Mouse (Mus musculus) gastrocnemius, postnatal 36 days (tissue): ENCODE results near the gene Vps9d1. TPM values are rescaled to one million over a fixed set of nuclear protein-coding genes. Genes with fewer than 3 reads are reported as not detected.
"Not testable (repeated sequence)": the region's sequence is repeated elsewhere in the genome, so short reads cannot be mapped to it uniquely, and the experiment has no call there.

ENCODE experiments used
- DNase-seq, 2 experiments: peaks; one replicate each; pipeline ENCODE4 v3.0.0; 2022
- intact Hi-C: fragments of 180-260 bp; cut with DNase I; formaldehyde crosslinking; loops from one replicate; pipeline ENCODE4 v1.15.1; 2025
- long read RNA-seq, 2 experiments: library from polyadenylated mRNA; stranded (forward); transcript quantifications; one replicate each; pipeline ENCODE4 v2.0.0; 2021
- total RNA-seq, 2 experiments: library from RNA; stranded (reverse); gene quantifications; 2 replicates each; pipeline ENCODE4 v1.2.3; 2021

Vps9d1 gene
- total RNA-seq = 10 to 100 TPM; 16.3 to 17.8 TPM
- long read RNA-seq, experiment 1, partial matches to known transcripts = 3 of 10 reads
- long read RNA-seq, experiment 1, other reads (novel, unspliced or antisense) = 7 of 10 reads
- long read RNA-seq, experiment 2, partial matches to known transcripts = 3 of 17 reads
- long read RNA-seq, experiment 2, other reads (novel, unspliced or antisense) = 10 of 17 reads

GRCm38 (mm10) chr8:123254099-123254885 lies at the start of gene Vps9d1, which contains the start of gene Zfp276:
Gene Vps9d1, minus strand, starts transcription at chr8:123254348.
Gene Zfp276, plus strand, starts transcription at chr8:123254195.
- intact Hi-C loops = no loop called here

GRCm38 (mm10) chr8:123298301-123298700 lies 44.2 kb upstream of the Vps9d1 start:
- intact Hi-C loops = no loop called here
- no peak for DNase-seq

More at GRCm38 (mm10) chr8:123254099-123254885, at the start of gene Vps9d1, which contains the start of gene Zfp276:
- peak; percentile 82 to 84 for DNase-seq

- intact Hi-C loops = no loop called here
Observed at GRCm38 (mm10) chr8:123292785-123293184, 38.6 kb upstream of the Vps9d1 start.

GRCm38 (mm10) chr8:123292281-123292680 lies 38.1 kb upstream of the Vps9d1 start:
- intact Hi-C loops = no loop called here
- DNase-seq = no peak

More at GRCm38 (mm10) chr8:123292785-123293184, 38.6 kb upstream of the Vps9d1 start:
- no peak for DNase-seq

GRCm38 (mm10) chr8:123291716-123292115 lies 37.6 kb upstream of the Vps9d1 start:
- intact Hi-C loops = no loop called here
- no peak for DNase-seq

- intact Hi-C loops = no loop called here
- DNase-seq = no peak
Observed at GRCm38 (mm10) chr8:123290679-123291078, 36.5 kb upstream of the Vps9d1 start.

GRCm38 (mm10) chr8:123290166-123290565 lies 36.0 kb upstream of the Vps9d1 start:
- intact Hi-C loops = no loop called here
- DNase-seq = no peak

- DNase-seq = no peak
- intact Hi-C loops = no loop called here
Observed at GRCm38 (mm10) chr8:123287362-123287761, 33.2 kb upstream of the Vps9d1 start.

- no peak for DNase-seq
- intact Hi-C loops = no loop called here
Observed at GRCm38 (mm10) chr8:123284493-123284892, 30.3 kb upstream of the Vps9d1 start.

GRCm38 (mm10) chr8:123283991-123284390 lies 29.8 kb upstream of the Vps9d1 start:
- intact Hi-C loops = no loop called here
- no peak for DNase-seq

GRCm38 (mm10) chr8:123282994-123283393 lies 28.8 kb upstream of the Vps9d1 start:
- intact Hi-C loops, DNase-seq: not testable (repeated sequence)

GRCm38 (mm10) chr8:123280302-123281094 lies 26.4 kb upstream of the Vps9d1 start:
- no peak for DNase-seq
- intact Hi-C loops = no loop called here

GRCm38 (mm10) chr8:123279828-123280227 lies 25.7 kb upstream of the Vps9d1 start:
- intact Hi-C loops = no loop called here
- no peak for DNase-seq

GRCm38 (mm10) chr8:123278445-123278844 lies 24.3 kb upstream of the Vps9d1 start:
- intact Hi-C loops = no loop called here
- DNase-seq = no peak

- intact Hi-C loops = no loop called here
- no peak for DNase-seq
Observed at GRCm38 (mm10) chr8:123275096-123275495, 20.9 kb upstream of the Vps9d1 start.

GRCm38 (mm10) chr8:123274447-123274846 lies 20.3 kb upstream of the Vps9d1 start:
- intact Hi-C loops = no loop called here
- no peak for DNase-seq

GRCm38 (mm10) chr8:123271901-123272300 lies 17.8 kb upstream of the Vps9d1 start:
- DNase-seq = no peak
- intact Hi-C loops = no loop called here

GRCm38 (mm10) chr8:123271147-123271546 lies 17.0 kb upstream of the Vps9d1 start:
- no peak for DNase-seq
- intact Hi-C loops = no loop called here

- intact Hi-C loops = no loop called here
- DNase-seq = no peak
Observed at GRCm38 (mm10) chr8:123267926-123268656, 13.9 kb upstream of the Vps9d1 start.

GRCm38 (mm10) chr8:123257593-123257992 lies 3.4 kb upstream of the Vps9d1 start:
- intact Hi-C loops, DNase-seq: not testable (repeated sequence)
